Mouse (Mus musculus): Measurements from ENCODE around the gene Ankrd36. TPM values are rescaled to one million over a fixed set of nuclear protein-coding genes. Genes with fewer than 3 reads are reported as not detected.
"Not testable (repeated sequence)": the region's sequence is repeated elsewhere in the genome, so short reads cannot be mapped to it uniquely, and the experiment has no call there.

The Ankrd36 gene
- total RNA-seq, 1 experiment from 2014 or later, result not detected

- peak in 1 of 2 experiments; percentile 13; a peak in 1 of 4 replicates for ATAC-seq (replicated peaks in 1 of 2; ENCODE audit: insufficient read depth in 1 of 2, low FRiP score in 2 of 2, low TSS enrichment in 1 of 2, low read depth in 1 of 2, poor library complexity in 2 of 2, severe bottlenecking in 2 of 2)
Measured at GRCm38 (mm10) chr11:5542482-5543185, 26.9 kb upstream of the Ankrd36 start.

GRCm38 (mm10) chr11:5543281-5543680 lies 26.2 kb upstream of the Ankrd36 start:
- ATAC-seq (replicated peaks in 1 of 2; ENCODE audit: insufficient read depth in 1 of 2, low FRiP score in 2 of 2, low TSS enrichment in 1 of 2, low read depth in 1 of 2, poor library complexity in 2 of 2, severe bottlenecking in 2 of 2), result no peak

DNA sequence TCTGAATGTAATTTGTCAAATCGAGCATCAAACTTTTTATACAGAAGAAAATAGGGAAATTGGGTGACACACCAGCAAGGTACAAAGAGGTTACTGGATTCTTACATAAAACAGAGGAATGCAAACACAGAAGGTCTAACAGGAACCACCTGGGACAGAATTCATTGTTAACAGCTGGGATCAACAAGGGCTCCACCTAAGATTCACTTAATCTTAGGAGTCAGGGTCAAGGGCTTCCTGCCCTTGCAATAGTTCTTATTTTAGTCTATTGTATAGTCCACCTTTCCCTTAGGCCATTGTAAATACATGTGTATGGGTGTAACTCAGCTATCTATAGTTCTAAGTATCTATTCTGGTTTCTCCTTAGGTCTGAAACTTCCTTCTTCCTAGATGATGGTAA lies 24.8 kb upstream of the Ankrd36 start:
- not testable (repeated sequence) for ATAC-seq (replicated peaks in 1 of 2; ENCODE audit: insufficient read depth in 1 of 2, low FRiP score in 2 of 2, low TSS enrichment in 1 of 2, low read depth in 1 of 2, poor library complexity in 2 of 2, severe bottlenecking in 2 of 2)

DNA sequence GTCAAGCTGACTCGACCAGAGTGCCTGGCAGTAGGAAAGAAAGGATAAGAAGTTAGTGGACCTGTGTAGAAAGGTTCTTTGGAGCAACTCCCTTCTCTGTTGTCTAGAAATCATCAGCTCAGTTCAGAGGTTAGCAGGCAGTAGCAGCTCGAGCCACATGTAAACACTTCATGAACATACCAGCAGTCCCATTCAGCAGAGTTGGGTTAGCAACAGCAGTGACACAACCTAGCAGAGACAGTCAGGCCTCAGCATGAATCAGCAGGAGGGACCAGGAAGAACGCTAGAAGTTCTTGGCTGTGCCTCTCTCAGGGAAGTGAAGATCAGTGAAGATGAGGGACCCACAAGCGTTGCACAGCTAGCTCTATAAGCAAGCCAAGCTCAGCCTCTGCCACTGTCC lies 24.0 kb upstream of the Ankrd36 start:
- no peak for ATAC-seq (replicated peaks in 1 of 2; ENCODE audit: insufficient read depth in 1 of 2, low FRiP score in 2 of 2, low TSS enrichment in 1 of 2, low read depth in 1 of 2, poor library complexity in 2 of 2, severe bottlenecking in 2 of 2)

DNA sequence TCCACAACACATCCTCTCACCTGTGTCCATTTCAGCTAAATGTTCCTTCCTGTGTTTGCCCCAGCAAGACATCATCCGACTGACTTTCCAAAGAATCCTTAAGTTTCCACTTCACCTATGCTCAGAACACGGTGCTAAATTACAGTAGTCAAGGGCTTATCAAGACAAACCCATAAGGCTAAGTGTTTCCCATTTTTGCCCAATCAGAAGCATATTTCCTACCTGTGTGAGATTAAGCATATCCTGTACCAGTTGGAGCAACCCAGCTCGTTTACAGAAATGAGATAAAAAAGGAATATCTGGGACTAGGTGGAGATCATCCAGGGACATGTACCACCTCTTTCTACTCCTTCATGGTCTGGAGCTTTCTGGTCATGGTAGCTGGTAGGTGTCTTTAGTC lies 22.8 kb upstream of the Ankrd36 start:
- ATAC-seq (replicated peaks in 1 of 2; ENCODE audit: insufficient read depth in 1 of 2, low FRiP score in 2 of 2, low TSS enrichment in 1 of 2, low read depth in 1 of 2, poor library complexity in 2 of 2, severe bottlenecking in 2 of 2), result no peak

DNA sequence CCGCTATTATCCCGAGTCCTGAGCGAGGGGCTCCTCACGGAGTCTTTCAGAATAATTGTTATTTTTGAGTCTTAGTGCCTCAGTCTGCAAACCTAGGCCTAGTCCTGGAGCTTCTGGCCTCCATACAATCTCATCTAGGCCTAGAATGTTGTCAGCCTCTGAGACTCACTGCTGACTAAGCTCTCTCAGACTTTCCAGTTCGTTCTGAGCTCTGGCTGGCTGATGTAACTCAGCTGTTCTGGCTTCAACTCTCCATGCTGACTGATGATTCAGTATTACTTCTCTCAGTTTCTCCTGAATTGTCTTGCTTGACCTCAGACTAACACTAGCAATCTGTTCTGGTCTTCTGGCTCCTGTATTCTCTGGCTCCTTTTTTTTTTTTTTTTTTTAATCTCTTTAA lies 18.1 kb upstream of the Ankrd36 start:
- ATAC-seq (replicated peaks in 1 of 2; ENCODE audit: insufficient read depth in 1 of 2, low FRiP score in 2 of 2, low TSS enrichment in 1 of 2, low read depth in 1 of 2, poor library complexity in 2 of 2, severe bottlenecking in 2 of 2), result no peak

GRCm38 (mm10) chr11:5551931-5552330 lies 17.6 kb upstream of the Ankrd36 start:
- ATAC-seq (replicated peaks in 1 of 2; ENCODE audit: insufficient read depth in 1 of 2, low FRiP score in 2 of 2, low TSS enrichment in 1 of 2, low read depth in 1 of 2, poor library complexity in 2 of 2, severe bottlenecking in 2 of 2), result no peak

DNA sequence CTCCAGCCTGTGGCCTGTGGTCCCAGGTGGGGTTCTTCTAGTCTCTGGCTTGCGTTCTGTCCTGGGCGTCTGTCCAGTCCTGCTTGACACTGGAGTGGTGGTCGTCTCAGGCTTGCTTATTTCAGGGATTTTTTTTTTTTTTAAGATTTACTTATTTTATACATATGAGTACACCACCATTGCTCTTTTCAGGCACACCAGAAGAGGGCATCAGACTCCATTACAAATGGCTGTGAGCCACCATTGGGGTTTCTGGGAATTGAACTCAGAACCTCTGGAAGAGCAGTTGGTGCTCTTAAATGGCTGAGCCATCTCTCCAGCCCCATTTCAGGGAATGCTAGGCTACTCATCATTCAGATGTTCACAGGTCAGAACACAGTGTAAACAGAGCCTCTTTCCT lies 9.2 kb upstream of the Ankrd36 start:
- no peak for ATAC-seq (replicated peaks in 1 of 2; ENCODE audit: insufficient read depth in 1 of 2, low FRiP score in 2 of 2, low TSS enrichment in 1 of 2, low read depth in 1 of 2, poor library complexity in 2 of 2, severe bottlenecking in 2 of 2)

GRCm38 (mm10) chr11:5562625-5563268 lies 6.7 kb upstream of the Ankrd36 start:
- ATAC-seq (replicated peaks in 1 of 2; ENCODE audit: insufficient read depth in 1 of 2, low FRiP score in 2 of 2, low TSS enrichment in 1 of 2, low read depth in 1 of 2, poor library complexity in 2 of 2, severe bottlenecking in 2 of 2), result no peak

DNA sequence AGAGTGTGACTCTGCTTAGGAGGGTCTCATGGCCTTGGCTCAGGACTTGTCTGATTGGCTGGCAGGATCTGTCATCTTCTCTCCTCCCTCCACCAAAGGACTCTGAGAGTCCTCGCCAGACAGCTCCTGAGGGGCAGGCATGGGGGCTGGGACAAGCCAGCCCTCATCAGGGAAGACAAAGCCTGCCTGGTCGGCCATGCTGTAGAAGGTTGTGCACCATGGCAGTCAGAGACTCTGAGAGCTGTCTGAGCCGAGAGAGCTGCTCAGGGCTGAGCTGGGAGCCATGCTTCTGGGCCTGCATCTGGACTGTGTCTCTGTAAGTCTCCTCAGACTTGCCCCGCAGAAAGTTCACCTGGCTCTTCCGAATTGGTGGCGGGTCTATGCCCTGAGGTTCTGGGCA lies 5.6 kb upstream of the Ankrd36 start:
- no peak for ATAC-seq (replicated peaks in 1 of 2; ENCODE audit: insufficient read depth in 1 of 2, low FRiP score in 2 of 2, low TSS enrichment in 1 of 2, low read depth in 1 of 2, poor library complexity in 2 of 2, severe bottlenecking in 2 of 2)

DNA sequence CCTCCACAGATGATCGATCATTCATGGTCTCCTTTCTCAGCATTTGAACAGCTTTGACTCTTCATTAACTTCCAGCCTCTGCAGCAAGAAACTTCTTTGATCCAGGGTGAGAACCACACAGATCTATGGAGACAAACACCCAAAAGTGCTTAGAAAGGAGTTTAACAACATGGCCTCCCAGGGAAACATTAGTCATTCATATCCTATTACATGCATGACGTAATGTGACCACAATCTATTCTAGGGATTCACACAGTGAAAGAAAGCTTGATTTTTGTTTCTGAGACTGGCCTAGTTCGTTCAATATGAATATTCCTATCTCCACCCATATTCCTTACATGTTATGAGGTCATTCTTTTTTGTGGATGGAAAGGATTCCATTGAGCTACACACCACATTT lies 3.9 kb upstream of the Ankrd36 start:
- ATAC-seq (replicated peaks in 1 of 2; ENCODE audit: insufficient read depth in 1 of 2, low FRiP score in 2 of 2, low TSS enrichment in 1 of 2, low read depth in 1 of 2, poor library complexity in 2 of 2, severe bottlenecking in 2 of 2), result no peak

- no peak for ATAC-seq (replicated peaks in 1 of 2; ENCODE audit: insufficient read depth in 1 of 2, low FRiP score in 2 of 2, low TSS enrichment in 1 of 2, low read depth in 1 of 2, poor library complexity in 2 of 2, severe bottlenecking in 2 of 2)
Measured at GRCm38 (mm10) chr11:5566506-5566905, 3.0 kb upstream of the Ankrd36 start.

GRCm38 (mm10) chr11:5567654-5568053 lies 1.8 kb upstream of the Ankrd36 start:
- no peak for ATAC-seq (replicated peaks in 1 of 2; ENCODE audit: insufficient read depth in 1 of 2, low FRiP score in 2 of 2, low TSS enrichment in 1 of 2, low read depth in 1 of 2, poor library complexity in 2 of 2, severe bottlenecking in 2 of 2)

GRCm38 (mm10) chr11:5568082-5568481 lies 1.4 kb upstream of the Ankrd36 start:
- ATAC-seq (replicated peaks in 1 of 2; ENCODE audit: insufficient read depth in 1 of 2, low FRiP score in 2 of 2, low TSS enrichment in 1 of 2, low read depth in 1 of 2, poor library complexity in 2 of 2, severe bottlenecking in 2 of 2), result no peak

GRCm38 (mm10) chr11:5571856-5572255 lies 2.4 kb downstream of the Ankrd36 start:
- no peak for ATAC-seq (replicated peaks in 1 of 2; ENCODE audit: insufficient read depth in 1 of 2, low FRiP score in 2 of 2, low TSS enrichment in 1 of 2, low read depth in 1 of 2, poor library complexity in 2 of 2, severe bottlenecking in 2 of 2)

DNA sequence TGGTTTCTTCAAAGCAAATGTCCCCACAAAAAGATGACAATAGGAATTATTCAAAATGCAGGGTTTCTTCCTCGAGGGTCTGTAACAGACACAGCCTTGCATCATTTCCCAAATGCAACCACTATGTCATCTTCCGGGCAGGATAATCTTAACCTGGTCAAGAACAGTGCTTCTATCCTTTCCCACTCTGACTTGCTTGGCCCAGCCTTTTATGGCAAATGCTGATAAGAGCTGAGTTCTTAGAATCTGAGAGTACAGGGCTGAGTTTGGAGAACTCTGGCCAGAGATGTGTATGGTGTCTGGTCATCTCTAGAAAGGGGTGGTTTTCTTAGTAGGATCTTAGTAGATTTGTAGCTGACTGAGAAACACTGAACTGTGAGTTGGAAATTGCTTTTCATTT lies 4.3 kb downstream of the Ankrd36 start:
- ATAC-seq (replicated peaks in 1 of 2; ENCODE audit: insufficient read depth in 1 of 2, low FRiP score in 2 of 2, low TSS enrichment in 1 of 2, low read depth in 1 of 2, poor library complexity in 2 of 2, severe bottlenecking in 2 of 2), result no peak

- no peak for ATAC-seq (replicated peaks in 1 of 2; ENCODE audit: insufficient read depth in 1 of 2, low FRiP score in 2 of 2, low TSS enrichment in 1 of 2, low read depth in 1 of 2, poor library complexity in 2 of 2, severe bottlenecking in 2 of 2)
Measured at GRCm38 (mm10) chr11:5575046-5575445, 5.6 kb downstream of the Ankrd36 start.

DNA sequence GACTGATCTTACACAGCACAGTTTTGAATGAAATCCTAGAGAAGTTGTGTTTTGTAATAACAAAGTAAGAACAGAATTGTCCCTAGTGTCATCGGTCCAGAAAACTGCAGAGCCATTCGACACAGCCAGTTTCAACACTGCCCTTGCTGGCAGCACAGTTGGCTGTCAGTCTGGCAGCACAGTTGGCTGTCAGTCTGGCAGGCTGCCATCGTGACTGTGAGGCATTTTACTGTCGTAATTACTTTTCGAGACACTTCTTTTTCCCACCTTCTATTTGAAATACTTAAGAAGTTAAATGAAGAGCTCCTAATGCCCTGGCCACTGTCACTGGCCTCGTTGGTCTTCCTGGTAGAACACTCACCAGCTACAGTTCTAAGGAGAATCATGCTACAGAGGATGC lies 22.9 kb downstream of the Ankrd36 start:
- no peak for ATAC-seq (replicated peaks in 1 of 2; ENCODE audit: insufficient read depth in 1 of 2, low FRiP score in 2 of 2, low TSS enrichment in 1 of 2, low read depth in 1 of 2, poor library complexity in 2 of 2, severe bottlenecking in 2 of 2)

GRCm38 (mm10) chr11:5595381-5595791 lies 25.9 kb downstream of the Ankrd36 start:
- ATAC-seq (replicated peaks in 1 of 2; ENCODE audit: insufficient read depth in 1 of 2, low FRiP score in 2 of 2, low TSS enrichment in 1 of 2, low read depth in 1 of 2, poor library complexity in 2 of 2, severe bottlenecking in 2 of 2), result no peak

Data from hematopoietic stem cell, adult 5-6 weeks (primary cell).